Mouse (Mus musculus) olfactory bulb, adult 2 months (tissue): ENCODE data around the gene Spatc1l.
A peak's percentile ranks its signal among the peaks of the same experiment; 100 is the strongest.

Experiments used
- CTCF ChIP-seq: fragments of 200-500 bp; IDR thresholded peaks from 2 replicates; pipeline ENCODE4 v1.5.1; 2012; ENCODE audit warnings: low read depth, mild to moderate bottlenecking, low read length, moderate library complexity; ENCODE audit not compliant: insufficient read depth
- POLR2A ChIP-seq: fragments of 200-500 bp; IDR thresholded peaks from 2 replicates; pipeline ENCODE4 v1.6.1; 2012; ENCODE audit warnings: mild to moderate bottlenecking, low read depth, low read length, moderate library complexity; ENCODE audit not compliant: insufficient read depth

- 0 out of 2 replicates have a peak, but pooled peaks have one; percentile 16 for TF ChIP-seq CTCF
- TF ChIP-seq POLR2A: no peak
Measured at GRCm38 (mm10) chr10:76550458-76550857, 11.6 kb upstream of the Spatc1l start.
